Mouse (Mus musculus) regulatory T cell (primary cell): ENCODE data around the gene Ap1ar.
"Not testable (repeated sequence)": the region's sequence is repeated elsewhere in the genome, so short reads cannot be mapped to it uniquely, and the experiment has no call there.

Experiments
- in situ Hi-C: fragments of 300-600 bp; cut with MboI, MseI; formaldehyde crosslinking; loops from one replicate; pipeline ENCODE4 v1.15.1; 2025; ENCODE audit warnings: high pct_unique_total_duplicates

Ap1ar gene

DNA sequence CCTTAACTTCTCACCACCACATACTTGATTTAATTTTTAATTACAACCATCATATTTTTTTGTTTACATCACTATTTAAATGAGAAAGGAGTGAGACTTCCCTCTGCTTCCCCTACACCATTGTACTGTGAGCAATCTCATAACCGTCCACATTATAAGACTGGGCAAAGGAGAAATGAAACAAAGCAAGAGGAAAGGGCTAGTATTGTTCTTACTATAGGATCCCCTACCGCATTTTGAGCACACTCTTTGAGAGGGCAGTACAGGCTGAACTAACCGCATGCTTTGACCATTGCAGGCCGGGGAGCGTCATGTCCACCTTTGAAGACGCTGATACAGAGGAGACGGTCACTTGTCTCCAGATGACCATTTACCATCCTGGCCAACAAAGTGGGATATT is 41.1 kb downstream of the Ap1ar start:
- in situ Hi-C loops, result no loop called here

DNA sequence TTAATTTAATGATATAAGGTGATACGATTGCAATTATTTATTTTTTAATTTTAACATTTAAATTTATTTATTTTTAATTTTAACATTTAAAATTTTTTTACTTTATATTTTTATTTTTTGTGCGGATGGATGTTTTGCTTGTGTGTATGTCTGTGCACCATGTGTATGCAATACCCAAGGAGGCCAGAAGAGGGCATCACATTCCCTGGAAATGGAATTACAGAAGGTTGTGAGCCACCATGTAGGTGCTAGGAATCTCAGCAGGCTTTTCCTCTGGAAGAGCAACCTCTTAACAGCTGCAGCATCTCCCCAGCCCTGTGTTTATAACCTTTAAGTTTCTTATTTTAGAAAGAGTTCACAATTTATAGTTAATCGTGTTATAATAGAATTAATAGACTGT is 41.6 kb downstream of the Ap1ar start:
- in situ Hi-C loops, result no loop called here

DNA sequence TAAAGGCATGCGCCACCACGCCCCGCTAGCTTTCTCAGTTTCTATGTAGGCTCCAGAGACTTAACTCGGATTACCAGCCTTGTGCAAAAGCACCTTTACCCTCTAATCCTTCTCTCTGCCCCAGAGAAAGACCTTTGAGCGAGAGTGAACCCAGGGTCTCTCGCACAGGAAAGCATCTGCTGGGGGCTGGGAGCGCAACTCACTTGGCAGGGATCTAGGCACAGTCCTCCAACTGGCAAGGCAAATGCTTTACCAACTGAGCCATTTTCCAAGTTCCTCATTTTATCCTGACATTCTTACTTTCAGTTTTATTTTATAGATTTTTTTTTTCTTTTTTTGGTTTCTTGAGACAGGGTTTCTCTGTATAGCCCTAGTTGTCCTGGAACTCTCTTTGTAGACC is 44.3 kb downstream of the Ap1ar start:
- in situ Hi-C loops, result no loop called here

DNA sequence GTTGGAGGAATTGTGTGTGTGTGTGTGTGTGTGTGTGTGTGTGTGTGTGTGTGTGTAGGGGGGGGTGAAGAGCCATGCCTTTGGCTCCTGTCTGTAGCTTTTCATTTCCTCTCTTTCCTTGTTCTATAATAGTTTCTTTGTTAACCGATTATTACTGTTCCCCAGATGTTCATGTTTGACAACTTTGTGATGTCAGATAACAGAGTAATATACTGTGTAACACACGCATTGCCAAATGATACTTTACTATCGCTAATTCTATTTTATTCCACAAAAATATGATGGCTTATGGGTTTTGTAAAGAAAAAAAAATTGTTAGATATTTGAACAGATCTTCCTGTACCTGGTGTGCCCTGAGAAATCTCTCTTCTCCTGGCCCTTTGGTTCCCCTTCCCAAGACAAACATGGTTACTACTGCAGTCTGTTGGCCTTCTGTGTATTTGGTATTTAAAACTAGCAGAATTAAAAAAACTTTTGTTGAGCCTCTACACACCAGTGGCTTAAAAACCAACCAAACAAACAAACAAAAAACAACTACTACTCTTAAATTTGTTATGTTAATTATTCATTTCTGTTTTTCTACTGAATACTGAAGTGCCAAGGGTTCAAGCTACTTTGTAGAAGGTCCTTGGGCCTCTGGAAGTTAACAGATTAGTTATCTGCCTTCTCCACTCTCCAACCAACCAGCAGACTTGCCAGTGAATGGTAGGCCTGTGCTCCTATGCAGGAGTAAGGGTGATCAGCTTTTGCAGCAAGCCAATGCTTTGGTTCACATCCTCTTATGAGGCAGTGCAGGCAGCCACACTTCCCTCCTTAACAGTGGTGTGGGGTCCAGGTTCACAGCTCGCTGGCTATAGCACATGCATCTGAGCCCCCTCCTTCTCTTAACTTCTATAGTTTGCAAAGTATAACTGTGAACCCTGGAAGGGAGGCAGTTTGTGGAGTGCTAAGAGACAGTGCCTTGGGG is 45.4 kb downstream of the Ap1ar start:
- in situ Hi-C loops, result no loop called here

DNA sequence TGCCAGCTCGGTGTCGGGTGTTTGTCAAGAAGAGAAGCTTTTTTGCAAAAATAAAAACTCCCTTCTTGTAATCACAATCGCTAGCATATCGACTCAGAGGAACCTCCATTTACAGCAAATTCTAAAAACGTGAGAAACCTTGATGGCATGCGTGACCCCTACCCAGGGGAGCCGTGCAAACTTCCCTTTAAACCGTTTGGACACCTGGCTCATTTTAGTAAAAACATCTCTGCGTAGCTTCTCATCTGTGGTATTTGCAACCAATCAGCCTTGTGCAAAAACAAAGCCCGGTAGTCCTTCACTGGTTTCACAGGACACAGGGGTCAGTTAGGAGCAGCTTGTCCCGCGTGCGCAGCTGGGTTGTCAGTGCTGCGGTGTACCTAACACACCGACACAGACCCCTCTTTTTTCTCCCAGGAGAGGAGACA is 46.3 kb downstream of the Ap1ar start:
- in situ Hi-C loops, result no loop called here

DNA sequence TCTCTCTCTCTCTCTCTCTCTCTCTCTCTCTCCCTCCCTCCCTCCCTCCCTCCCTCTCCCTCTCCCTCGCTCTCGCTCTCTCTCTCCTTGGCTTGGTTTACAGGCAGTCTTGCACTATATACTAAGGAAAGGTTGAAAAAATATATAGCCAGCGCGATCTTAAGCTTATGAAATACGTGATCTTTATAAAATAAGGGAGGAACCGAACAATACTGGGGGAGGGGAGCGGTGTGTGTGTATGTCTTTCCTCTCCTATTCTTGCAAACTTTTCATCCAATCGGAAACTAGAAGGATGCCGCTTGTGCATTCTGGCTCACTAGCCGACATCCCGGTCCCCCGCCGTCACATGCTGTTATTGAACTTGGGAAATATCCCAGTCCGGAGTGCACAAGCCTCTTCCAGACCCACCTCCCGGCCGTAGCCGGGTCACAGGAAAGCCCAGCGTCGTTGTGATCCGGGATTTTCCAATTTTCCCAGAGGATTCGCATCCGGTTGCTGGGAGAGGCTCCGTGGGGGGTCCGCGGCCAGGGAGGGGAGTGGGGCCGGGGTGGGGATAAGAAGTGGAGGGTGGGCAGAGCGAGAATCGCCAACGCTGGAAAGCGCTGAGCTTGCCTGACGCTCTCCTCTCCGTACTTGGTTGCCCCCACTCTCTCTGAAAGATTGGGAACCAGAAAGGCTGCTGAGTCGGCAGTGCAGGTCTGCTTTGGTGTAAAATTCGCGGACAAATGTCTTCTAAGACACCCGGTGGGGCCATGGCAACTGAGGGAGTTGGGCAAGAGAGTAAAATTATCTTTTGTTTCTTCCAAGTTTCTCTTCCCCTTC is 46.9 kb downstream of the Ap1ar start:
- in situ Hi-C loops, result no loop called here

DNA sequence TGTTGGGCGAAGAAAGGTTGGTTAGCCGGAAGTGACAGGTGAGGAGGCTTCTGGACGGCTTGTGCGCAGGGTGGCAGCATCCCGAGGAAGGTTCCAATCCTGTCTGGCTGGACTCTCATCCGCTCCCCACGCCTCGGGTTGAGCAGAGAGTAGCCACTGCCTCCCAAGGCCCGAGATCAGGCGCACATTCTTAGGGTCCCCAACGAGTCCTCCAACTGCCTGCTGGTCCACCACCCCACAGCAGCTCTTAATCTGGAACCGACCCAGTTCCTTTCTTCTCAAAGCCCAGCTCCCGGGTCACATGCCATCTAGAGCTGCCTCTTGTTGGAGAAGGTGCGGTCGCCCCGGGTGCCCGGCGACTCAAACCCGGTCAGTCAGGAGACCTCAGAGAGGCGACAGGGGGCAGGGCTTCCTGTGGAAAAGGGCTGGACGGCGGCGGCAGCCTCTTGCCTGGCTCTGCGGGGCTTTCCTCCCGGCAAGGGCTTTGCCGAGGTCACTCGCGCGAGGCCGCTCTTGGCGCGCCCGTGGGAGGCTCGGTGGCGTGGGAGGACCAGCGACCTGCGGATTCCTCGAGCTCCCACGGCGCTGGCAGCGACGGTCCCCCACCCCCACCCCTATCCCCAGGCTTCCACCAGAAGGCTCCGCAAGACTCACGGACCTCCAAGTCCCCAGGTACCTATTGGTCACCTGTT is 47.7 kb downstream of the Ap1ar start, which contains the start of gene Tifa:
Gene Tifa, plus strand, starts transcription at position 306 of the 692 bp plus-strand sequence.
- in situ Hi-C loops, result no loop called here

DNA sequence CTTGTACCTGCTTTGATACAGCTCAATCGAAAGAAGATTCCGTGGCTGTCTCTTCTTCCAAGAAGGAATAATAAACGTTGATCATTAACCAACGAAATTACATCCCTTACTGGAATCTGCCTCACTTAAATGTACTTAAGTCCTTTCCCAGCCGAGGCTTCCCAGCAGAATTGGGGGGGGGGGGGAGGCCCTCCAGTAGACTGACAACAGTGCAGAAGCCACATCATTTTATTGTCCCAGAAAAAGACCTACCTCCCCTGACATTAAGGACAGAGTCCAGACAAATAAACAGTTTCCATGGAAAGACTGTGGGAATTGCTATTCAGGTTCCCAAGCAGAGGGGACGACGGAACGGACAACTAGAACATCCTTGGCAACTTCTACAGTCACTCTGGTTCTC is 48.4 kb downstream of the Ap1ar start:
- in situ Hi-C loops, result no loop called here

DNA sequence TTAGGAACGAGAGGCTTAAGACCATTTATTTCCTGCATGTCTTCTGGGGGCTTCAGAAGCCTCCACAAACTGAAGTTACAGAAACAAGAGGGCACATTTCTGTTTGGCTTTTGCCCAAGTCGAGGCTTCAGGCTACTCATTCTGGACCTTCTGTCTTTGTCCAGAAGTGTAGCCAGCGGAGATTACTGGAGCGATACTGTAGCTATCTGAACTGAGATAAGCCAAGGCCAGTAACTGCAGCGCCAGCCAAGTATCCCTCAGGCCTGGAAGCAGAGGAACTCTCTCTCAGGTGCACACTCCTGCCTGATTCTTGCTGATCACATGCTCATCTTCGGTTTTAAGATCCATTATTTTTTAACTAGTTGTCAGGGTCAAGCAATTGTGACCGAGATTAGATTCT is 49.3 kb downstream of the Ap1ar start:
- in situ Hi-C loops, result no loop called here

DNA sequence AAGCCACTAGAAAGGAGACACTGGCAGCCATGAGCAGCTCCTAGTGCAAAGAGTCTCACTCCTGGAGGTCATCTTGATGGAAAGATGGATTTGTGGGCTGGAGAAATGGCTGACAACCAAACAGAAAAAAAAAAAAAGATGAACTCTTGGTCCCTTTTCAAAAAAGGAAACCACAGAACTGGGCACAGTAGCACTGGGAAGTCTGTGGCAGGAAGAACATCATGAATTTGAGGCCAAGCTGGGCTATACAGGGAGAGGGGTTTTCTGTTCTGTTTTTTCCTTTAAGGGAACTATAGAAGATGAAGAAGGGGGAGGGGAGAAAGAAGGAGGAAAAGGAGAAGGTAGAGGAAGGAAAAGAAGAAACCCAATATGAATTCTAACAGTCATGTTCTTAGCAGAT is 50.3 kb downstream of the Ap1ar start:
- in situ Hi-C loops, result no loop called here

DNA sequence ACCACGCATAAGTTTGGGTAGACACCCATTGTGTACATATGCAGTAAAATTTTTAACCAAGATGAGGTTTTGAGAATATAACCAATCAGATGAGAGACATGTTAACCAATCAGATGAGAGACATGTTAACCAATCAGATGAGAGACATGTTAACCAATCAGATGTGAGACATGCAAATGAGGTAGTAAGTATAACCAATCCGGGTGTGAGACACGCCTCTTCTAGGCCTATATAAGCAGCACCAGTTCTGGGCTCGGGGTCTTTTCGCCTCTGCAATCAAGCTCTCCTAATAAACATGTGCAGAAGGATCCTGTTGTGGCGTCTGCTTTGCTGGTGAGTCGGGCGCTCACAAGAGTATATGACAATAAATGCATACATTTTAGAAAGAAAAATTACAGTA is 53.6 kb downstream of the Ap1ar start:
- in situ Hi-C loops, result not testable (repeated sequence)

DNA sequence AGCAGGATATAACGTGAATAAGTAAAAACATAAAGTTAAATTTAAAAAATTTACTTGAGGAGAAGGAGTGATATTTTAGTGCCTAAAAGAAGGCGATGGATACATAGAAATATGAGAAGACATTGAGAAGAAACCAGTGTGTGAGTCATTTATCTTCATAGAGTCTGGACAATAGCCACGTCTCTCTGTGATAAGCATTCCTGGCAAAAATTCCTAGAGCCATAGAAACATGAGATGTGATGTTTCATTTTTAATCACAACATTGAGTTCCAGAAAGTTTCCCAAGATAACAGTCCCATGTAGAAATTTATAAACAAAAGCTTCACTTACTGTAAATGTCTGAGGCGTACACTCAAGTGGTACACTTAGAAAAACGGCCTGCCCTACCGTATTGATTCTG is 54.4 kb downstream of the Ap1ar start:
- in situ Hi-C loops, result no loop called here

DNA sequence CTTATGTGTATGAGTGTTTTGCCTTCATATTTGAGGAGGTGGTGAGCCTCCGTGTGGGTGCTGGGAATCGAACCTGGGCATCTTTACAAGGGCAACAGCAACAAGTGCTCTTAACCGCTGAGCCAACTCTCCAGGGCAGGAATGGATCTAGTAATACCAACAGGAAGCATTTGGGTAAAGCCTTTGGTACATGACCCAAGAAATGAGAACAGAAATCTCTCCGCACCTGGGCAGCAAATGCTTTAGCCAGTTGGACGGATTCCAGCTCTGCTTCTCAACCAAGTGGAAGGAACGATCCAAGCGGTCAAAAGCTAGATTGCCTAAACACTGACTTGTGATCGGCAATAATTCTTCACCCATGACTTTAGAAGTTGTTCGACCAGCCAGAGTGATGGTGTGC is 56.4 kb downstream of the Ap1ar start:
- in situ Hi-C loops, result no loop called here

DNA sequence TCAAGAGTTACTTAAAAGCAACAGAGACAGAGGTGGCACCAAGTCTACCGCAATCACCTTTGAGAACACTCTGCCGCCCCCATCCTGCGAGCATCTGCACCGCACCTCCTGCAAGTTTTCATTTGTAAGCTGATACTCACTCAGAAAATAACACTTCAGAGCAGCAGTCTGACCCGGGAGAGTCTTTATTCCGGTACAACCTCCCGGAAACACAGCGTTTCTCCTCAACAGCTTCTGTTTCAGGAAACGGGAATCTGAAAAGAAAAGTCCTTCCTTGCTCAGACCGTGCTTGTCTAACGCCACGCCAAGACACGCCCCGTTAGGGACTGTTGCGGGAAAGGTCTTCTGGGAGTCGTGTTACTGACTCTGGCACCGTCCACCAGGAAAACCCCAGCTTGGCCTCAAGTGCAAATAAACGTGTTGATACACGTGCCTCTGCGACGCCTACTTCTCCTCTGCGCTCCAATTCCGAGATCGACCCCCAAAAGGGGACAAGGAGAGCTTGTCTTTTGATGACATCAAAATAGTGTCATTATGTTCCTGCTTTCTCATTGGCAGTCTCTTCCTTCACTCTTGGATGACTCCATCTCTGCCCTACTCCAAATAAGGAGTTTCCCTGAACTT is 57.2 kb downstream of the Ap1ar start, which contains the start of gene Alpk1:
Gene Alpk1, minus strand, starts transcription at position 507 of the 624 bp plus-strand sequence.
- in situ Hi-C loops, result no loop called here

DNA sequence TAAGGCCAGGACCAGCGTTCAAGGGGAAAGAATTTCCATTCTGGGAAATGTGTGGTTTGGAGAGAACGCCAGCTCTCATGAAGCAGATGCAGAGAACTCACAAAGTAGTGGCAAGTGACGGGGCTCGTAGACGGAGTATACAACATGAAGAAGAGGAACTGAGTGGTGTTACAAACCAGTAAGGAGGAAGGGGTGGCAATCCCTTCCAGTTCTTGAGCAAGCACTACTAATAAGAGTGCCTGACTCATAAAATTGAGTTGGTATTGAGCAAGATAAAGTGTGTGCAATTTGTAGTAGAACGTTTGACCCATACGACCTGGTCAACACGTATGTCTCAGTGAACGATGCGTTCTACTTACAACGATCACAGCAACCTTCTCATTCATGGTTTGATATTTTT is 68.2 kb downstream of the Ap1ar start:
- in situ Hi-C loops, result no loop called here

DNA sequence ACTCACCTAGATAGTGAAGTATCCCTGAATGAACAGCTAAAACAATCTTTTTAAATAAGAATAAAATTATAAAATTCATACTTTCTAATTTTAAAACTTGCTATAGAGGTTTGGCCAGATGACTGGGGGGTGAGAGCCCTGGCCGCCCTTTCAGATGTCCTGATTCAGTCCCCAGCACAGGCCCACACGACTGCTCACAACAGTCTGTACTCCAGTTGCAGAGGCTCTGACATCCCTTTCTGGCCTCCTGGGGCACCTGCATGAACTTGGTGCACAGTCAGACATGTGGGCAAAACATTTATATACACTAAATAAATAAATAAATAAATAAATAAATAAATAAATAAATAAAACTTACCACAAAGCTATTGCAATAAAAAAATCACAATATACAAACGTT is 71.4 kb downstream of the Ap1ar start:
- in situ Hi-C loops, result no loop called here

DNA sequence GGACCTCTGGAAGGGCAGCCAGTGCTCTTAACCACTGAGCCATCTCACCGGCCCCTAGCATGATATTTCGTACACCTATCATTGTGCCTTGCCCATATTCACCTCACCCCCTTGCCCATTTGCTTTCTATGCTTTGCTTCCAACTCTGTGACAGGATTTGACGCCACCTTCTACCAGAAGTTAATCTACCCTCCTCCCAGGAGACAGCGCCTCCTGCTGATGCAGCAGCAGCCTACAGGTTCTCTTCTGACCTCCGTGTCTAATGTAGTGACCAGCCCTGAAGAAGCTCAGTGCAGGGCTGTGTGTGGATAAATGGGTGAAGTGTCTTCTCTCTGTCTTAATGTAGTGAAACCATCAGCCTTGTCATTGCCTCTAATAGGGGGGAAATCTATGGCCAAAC is 72.8 kb downstream of the Ap1ar start:
- in situ Hi-C loops, result no loop called here

DNA sequence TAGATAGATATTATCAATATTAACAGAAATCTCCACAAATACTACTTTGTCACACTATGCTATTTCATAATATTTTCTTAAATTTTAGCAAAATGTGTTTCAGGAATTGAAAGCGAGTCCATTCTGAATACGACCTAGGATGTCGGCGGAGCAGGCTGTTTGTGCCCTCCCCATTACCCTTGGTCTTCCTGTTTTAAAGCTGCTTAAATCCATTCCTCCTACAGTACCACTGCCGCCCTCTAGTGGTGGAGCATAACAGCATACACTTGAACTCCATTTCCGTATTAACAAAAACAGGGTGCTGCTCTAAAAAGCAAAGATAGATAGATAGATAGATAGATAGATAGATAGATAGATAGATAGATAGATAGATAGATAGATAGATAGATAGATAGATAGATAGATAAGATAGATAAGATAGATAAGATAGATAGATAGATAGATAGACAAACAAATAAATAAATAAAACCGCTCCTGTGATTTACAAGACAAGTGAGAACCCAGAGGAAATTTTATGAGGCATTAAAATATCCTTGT is 74.2 kb downstream of the Ap1ar start:
- in situ Hi-C loops, result no loop called here

DNA sequence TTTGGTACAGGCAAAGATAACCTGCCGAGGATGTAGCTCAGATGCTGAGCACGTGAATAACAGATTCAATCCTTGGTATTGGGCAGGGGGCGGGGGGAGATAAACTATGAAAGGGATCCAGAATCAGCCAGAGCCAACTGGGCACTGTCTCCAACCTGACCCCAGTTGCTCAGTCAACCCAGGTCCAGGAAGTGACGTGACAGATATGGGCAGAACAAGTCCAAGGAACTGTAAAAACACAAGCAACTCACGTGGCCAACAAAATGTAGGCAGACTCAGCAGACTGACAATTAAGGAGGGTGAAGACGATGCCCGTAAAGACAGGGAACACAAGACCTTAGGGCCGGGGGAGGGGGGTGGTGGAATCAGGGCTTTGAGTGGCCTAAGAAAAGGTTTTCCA is 74.9 kb downstream of the Ap1ar start:
- in situ Hi-C loops, result no loop called here

DNA sequence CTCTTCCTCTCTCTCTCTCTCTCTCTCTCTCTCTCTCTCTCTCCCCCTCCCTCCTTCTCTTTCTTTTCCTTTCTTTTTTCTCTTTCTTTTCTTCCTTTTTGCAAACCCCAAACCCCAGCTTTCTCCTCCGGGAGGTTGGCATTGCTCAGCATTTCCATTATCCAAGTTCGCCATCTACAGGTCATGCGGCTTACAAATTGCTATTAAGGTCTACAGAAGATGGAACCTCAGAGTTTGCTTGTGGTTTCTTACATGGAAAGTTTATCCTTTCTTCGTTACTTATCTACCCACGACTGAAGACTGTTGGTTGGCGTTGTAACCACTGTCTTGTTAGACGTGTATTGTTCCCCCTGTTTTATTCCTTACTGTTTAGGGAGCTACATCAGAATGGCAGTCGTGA is 78.1 kb downstream of the Ap1ar start:
- in situ Hi-C loops, result no loop called here

DNA sequence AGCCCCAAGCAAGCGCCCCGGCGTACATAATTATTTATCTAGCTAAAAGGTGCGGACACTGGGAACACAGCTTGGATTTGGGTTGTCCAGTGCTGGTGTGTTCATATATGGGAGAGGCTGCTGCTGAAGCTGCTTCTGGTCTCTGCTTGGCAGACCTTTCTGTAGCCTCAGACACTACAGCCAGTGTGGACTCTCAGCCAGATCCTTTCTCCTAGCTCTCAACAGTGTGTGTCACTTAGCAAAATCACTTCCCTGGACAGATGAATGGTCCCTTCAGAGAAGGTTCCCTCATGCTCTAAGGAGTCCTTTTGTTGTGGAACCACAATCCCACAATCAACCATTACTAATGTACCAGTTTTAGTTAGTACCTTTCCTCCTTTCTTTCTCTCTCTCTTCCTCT is 78.5 kb downstream of the Ap1ar start:
- in situ Hi-C loops, result no loop called here
